Mouse (Mus musculus): ENCODE measurements around the gene Slc51a. TPM values are rescaled to one million over a fixed set of nuclear protein-coding genes. Genes with fewer than 3 reads are reported as not detected.
"Not testable (repeated sequence)": the region's sequence is repeated elsewhere in the genome, so short reads cannot be mapped to it uniquely, and the experiment has no call there.

Gene Slc51a
- polyA plus RNA-seq, 1 experiment from 2014 or later = 0.26 TPM

DNA sequence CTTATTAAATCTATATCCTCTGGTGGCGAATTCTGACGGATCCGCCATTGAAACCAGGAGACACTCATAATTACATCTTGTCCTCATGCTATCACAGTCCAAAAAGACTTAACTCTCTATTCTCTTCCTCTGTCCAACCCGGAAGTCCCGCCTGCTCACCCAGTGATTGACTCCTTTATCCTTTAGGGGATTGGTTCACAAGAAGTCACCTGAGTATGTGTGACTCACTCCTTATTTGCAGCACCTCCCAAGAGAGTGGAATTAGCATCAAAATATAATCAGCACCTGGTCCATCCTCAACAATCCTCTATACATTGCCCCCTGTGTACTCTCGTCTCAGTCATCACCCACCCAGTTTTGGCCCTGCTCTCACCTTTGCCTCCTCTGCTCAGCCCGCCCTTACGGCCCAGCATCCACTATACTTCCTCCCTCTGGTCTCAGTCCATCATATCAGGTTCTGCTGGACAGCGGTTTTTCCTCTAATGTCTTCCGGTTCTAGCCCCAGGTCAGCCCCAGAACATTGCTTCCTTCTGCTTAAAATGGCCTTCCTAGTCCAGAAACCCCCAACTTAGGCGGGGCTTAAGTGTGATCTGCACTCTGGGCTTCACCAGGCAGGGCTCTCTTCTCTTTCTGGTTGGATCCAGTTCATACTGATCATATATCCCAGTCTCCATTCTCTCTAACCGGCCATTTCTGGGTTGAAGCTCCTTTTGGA lies 15.1 kb upstream of the Slc51a start:
- DNase-seq (ENCODE audit: low spot score, missing footprints) (no peak), ATAC-seq (ENCODE audit: low FRiP score) (no peak)
- Histone ChIP-seq H3K4me1 (ENCODE audit: control insufficient read depth, insufficient read depth, low read length) (no peaks in the 10 kb centered on the region), H3K4me3 (ENCODE audit: low read depth, low read length) (no peak overlapping the region), H3K36me3 (ENCODE audit: control insufficient read depth, insufficient read depth, low read length) (no peaks in the 10 kb centered on the region), H3K4me2 (no peak overlapping the region), H3K27me3 (ENCODE audit: control insufficient read depth, insufficient read depth, low read length) (no peaks in the 10 kb centered on the region), H3K9me3 (ENCODE audit: control insufficient read depth, low read length) (no peaks in the 10 kb centered on the region), H3K9ac (ENCODE audit: low read length) (no peak overlapping the region), H3K27ac (ENCODE audit: low read depth, low read length) (no peak overlapping the region)
- 85% methylated on average over 12 of the region's 12 CpGs for WGBS

DNA sequence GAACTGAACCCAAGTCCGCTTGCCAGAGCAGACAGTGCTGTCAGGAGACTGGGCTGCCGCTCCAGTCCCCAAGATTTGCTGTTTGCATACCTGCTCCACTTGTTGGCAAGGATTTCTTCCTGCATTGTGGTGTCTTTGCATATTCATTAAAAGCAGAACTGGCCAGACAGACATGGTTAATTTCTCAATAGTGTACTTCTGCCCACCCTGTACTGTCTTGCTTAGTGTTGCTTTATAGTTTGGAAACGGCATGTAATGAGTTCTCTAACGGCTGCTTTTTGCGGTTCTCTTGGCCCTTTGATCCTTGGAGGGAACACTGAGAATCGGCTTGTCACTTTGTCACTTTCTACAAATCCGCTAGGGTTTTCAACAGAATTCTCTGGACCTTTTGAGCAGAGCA lies 13.8 kb upstream of the Slc51a start:
- H3K4me1 ChIP-seq (ENCODE audit: control insufficient read depth, insufficient read depth, low read length) = no peaks in the 10 kb centered on the region
- no peaks in the 10 kb centered on the region for H3K36me3 ChIP-seq (ENCODE audit: control insufficient read depth, insufficient read depth, low read length)
- no peaks in the 10 kb centered on the region for H3K9me3 ChIP-seq (ENCODE audit: control insufficient read depth, low read length)
- no peaks in the 10 kb centered on the region for H3K27me3 ChIP-seq (ENCODE audit: control insufficient read depth, insufficient read depth, low read length)
- no peak overlapping the region for H3K4me2 ChIP-seq
- no peak overlapping the region for H3K9ac ChIP-seq (ENCODE audit: low read length)
- ATAC-seq (ENCODE audit: low FRiP score) (no peak), DNase-seq (ENCODE audit: low spot score, missing footprints) (no peak)
- H3K4me3 ChIP-seq (ENCODE audit: low read depth, low read length) = no peak overlapping the region
- WGBS = 84% methylated on average over 7 of the region's 7 CpGs
- H3K27ac ChIP-seq (ENCODE audit: low read depth, low read length) = no peak overlapping the region

DNA sequence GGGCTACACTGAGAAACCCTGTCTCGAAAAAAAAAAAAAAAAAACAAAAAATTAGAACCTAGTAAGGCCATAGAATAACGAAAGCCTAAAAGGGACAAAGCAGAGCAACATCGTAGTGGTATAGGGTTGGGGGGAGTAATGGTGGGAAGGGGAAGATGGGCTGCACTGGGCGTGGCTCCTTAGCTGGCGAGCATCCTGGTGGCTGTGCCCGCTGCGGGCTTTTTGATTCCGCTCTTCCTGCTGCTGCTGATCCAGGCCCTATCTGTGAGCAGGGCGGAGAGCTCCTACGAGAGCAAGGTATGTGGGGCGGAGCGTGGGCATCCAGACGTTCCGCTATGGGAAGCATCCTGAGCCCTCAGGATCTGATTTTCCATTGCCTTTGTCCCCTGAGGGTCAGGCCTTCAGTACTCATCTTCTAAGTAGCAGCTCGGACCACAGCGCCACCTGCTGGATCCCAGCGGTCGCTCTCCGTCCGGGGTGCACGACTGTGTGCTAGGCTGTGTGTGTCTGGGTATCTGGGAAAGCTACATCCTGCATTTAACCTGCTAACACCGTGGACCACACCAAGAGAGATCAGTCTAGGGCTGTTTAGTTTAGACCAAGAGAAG lies 11.9 kb upstream of the Slc51a start:
- no peak overlapping the region for H3K27ac ChIP-seq (ENCODE audit: low read depth, low read length)
- no peaks in the 10 kb centered on the region for H3K27me3 ChIP-seq (ENCODE audit: control insufficient read depth, insufficient read depth, low read length)
- WGBS = 9% methylated on average over 22 of the region's 22 CpGs
- peak overlapping the region; percentile 74 for H3K9ac ChIP-seq (ENCODE audit: low read length)
- no peaks in the 10 kb centered on the region for H3K4me1 ChIP-seq (ENCODE audit: control insufficient read depth, insufficient read depth, low read length)
- no peaks in the 10 kb centered on the region for H3K36me3 ChIP-seq (ENCODE audit: control insufficient read depth, insufficient read depth, low read length)
- no peaks in the 10 kb centered on the region for H3K9me3 ChIP-seq (ENCODE audit: control insufficient read depth, low read length)
- peak overlapping the region; percentile 31 for H3K4me3 ChIP-seq (ENCODE audit: low read depth, low read length)
- ATAC-seq (ENCODE audit: low FRiP score) (peak; percentile 97), DNase-seq (ENCODE audit: low spot score, missing footprints) (peak; percentile 100)
- peak overlapping the region; percentile 54 for H3K4me2 ChIP-seq

DNA sequence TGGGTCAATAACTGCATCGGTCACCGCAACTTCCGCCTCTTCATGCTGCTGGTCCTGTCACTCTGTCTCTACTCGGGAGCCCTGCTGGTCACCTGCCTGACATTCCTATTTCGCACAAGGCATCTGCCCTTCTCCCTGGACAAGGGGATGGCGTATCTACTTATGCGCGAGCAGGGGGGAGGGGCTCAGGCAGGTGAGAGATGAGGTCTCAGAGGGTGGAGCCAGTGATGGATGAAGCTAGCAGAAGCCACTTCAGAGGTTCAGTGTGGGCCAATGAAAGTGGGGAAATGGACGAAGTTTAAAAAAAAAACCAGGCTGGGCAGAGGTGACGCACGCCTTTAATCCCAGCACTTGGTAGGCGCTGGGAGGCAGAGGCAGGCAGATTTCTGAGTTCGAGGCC lies 11.3 kb upstream of the Slc51a start:
- no peaks in the 10 kb centered on the region for H3K4me1 ChIP-seq (ENCODE audit: control insufficient read depth, insufficient read depth, low read length)
- no peaks in the 10 kb centered on the region for H3K27me3 ChIP-seq (ENCODE audit: control insufficient read depth, insufficient read depth, low read length)
- H3K9me3 ChIP-seq (ENCODE audit: control insufficient read depth, low read length) = no peaks in the 10 kb centered on the region
- no peaks in the 10 kb centered on the region for H3K36me3 ChIP-seq (ENCODE audit: control insufficient read depth, insufficient read depth, low read length)
- DNase-seq (ENCODE audit: low spot score, missing footprints) (no peak), ATAC-seq (ENCODE audit: low FRiP score) (peak; percentile 15; the same call in 1 of the 2 replicates)
- H3K9ac ChIP-seq (ENCODE audit: low read length) = no peak overlapping the region
- H3K4me3 ChIP-seq (ENCODE audit: low read depth, low read length) = no peak overlapping the region
- H3K27ac ChIP-seq (ENCODE audit: low read depth, low read length) = no peak overlapping the region
- no peak overlapping the region for H3K4me2 ChIP-seq
- 67% methylated on average over 13 of the region's 13 CpGs for WGBS

DNA sequence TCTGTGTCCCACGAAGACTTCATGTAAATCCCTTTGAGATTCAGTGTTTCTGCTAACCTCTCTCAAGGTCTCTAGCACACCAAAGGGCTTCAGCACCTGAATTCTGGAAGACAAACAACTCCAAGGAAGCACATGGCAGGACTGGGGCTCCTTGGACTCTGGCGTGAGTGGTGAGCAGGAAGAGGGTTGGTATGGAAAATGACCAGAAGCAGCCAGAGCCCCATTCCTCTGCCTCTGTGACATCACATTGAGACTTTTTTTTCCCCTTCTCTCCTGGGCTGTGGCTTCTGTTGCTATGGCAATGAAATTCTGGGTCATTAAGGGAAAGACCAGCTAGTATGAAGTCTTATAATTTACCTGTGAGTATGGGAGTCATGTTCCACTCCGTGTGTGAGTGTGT lies 8.3 kb upstream of the Slc51a start, which contains the start of gene Zdhhc19:
Gene Zdhhc19 (plus strand): TSS at position 301 of the 400 bp plus-strand sequence.
- Histone ChIP-seq H3K27me3 (ENCODE audit: control insufficient read depth, insufficient read depth, low read length) (no peaks in the 10 kb centered on the region), H3K4me2 (no peak within 1 kb of the TSS), H3K36me3 (ENCODE audit: control insufficient read depth, insufficient read depth, low read length) (no peaks in the 10 kb centered on the region), H3K27ac (ENCODE audit: low read depth, low read length) (no peak within 1 kb of the TSS), H3K4me1 (ENCODE audit: control insufficient read depth, insufficient read depth, low read length) (no peaks in the 10 kb centered on the region), H3K9ac (ENCODE audit: low read length) (no peak within 1 kb of the TSS), H3K4me3 (ENCODE audit: low read depth, low read length) (no peak within 1 kb of the TSS), H3K9me3 (ENCODE audit: control insufficient read depth, low read length) (no peaks in the 10 kb centered on the region)
- no peak for DNase-seq (ENCODE audit: low spot score, missing footprints)
- no peak for ATAC-seq (ENCODE audit: low FRiP score)
- WGBS = 65% methylated on average over 3 of the region's 3 CpGs

DNA sequence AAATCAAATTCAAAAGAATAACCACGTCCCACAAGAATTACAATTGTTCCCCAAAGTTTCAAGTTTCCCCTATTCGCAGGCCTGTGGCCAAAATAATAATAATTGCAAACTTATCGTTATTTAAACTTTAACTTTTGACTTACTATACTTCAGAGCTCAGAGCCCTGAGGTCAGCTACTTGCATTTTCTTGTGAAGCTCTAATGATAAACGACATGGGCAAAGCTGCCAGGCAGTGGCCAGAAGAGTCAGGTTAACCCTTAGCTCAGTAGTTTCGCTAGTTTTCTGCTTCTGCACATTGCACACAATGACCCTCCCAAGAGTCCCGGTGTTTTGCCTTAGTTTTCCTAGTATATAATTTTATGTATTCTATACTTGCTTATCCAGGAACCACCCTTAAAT lies 6.7 kb upstream of the Slc51a start:
- 82% methylated on average over 6 of the region's 6 CpGs for WGBS
- H3K4me3 ChIP-seq (ENCODE audit: low read depth, low read length); H3K9ac ChIP-seq (ENCODE audit: low read length): not testable (repeated sequence)

DNA sequence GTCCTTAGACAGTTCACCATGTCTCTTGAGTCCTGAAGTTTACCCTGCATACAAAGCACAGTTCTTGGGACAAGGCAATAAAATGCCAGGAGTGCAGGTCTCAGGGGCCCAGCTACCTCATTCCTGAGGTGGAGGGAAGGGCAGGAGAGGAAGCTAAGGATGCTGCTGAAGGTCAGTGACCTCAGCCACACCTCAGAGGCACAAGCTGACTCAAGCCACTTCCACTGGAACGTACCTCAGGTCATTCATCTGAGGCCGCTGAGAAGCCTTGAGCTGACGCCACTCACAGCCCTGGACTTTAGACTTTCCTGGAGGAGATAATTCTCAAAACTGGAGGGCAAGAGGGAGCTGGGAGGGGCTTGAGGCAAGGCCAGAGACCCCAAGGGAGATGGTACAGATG lies 1.3 kb upstream of the Slc51a start:
- no peak for ATAC-seq (ENCODE audit: low FRiP score)
- H3K27ac ChIP-seq (ENCODE audit: low read depth, low read length) = no peak overlapping the region
- DNase-seq (ENCODE audit: low spot score, missing footprints) = no peak
- no peaks in the 10 kb centered on the region for H3K27me3 ChIP-seq (ENCODE audit: control insufficient read depth, insufficient read depth, low read length)
- H3K9me3 ChIP-seq (ENCODE audit: control insufficient read depth, low read length) = no peaks in the 10 kb centered on the region
- no peak overlapping the region for H3K4me2 ChIP-seq
- H3K36me3 ChIP-seq (ENCODE audit: control insufficient read depth, insufficient read depth, low read length) = no peaks in the 10 kb centered on the region
- no peak overlapping the region for H3K9ac ChIP-seq (ENCODE audit: low read length)
- no peak overlapping the region for H3K4me3 ChIP-seq (ENCODE audit: low read depth, low read length)
- no peaks in the 10 kb centered on the region for H3K4me1 ChIP-seq (ENCODE audit: control insufficient read depth, insufficient read depth, low read length)
- WGBS = 92% methylated on average over 3 of the region's 3 CpGs

More for the DNA sequence above, 6.7 kb upstream of the Slc51a start:
- not testable (repeated sequence) for H3K27me3 ChIP-seq (ENCODE audit: control insufficient read depth, insufficient read depth, low read length); DNase-seq (ENCODE audit: low spot score, missing footprints); H3K36me3 ChIP-seq (ENCODE audit: control insufficient read depth, insufficient read depth, low read length); H3K4me2 ChIP-seq; ATAC-seq (ENCODE audit: low FRiP score); H3K9me3 ChIP-seq (ENCODE audit: control insufficient read depth, low read length); H3K27ac ChIP-seq (ENCODE audit: low read depth, low read length); H3K4me1 ChIP-seq (ENCODE audit: control insufficient read depth, insufficient read depth, low read length)

DNA sequence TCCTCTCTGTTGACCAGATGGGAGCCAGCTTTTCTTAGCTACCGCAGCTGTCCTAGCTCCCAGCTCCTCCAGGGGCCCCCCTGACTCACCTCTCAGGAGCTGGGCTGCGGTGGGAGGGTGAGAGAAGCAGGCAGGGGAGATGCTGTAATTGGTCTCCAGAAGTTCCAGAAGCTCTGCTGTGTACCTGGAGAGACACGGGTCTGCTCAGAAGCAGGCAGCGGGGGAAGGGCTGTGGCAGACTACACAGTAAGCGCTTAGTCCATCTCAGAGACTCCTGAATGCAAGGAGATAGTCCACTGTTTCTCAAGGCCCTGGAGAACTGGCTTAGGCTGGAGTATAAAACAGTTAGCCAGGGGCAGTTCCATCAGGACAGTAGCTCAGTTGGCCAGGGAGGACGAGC lies 1.6 kb downstream of the Slc51a start:
- WGBS = 84% methylated on average over 6 of the region's 6 CpGs
- Histone ChIP-seq H3K4me2 (no peak overlapping the region), H3K4me3 (ENCODE audit: low read depth, low read length) (no peak overlapping the region), H3K36me3 (ENCODE audit: control insufficient read depth, insufficient read depth, low read length) (no peaks in the 10 kb centered on the region), H3K27me3 (ENCODE audit: control insufficient read depth, insufficient read depth, low read length) (no peaks in the 10 kb centered on the region), H3K27ac (ENCODE audit: low read depth, low read length) (no peak overlapping the region), H3K4me1 (ENCODE audit: control insufficient read depth, insufficient read depth, low read length) (no peaks in the 10 kb centered on the region), H3K9ac (ENCODE audit: low read length) (no peak overlapping the region), H3K9me3 (ENCODE audit: control insufficient read depth, low read length) (no peaks in the 10 kb centered on the region)
- DNase-seq (ENCODE audit: low spot score, missing footprints) (no peak), ATAC-seq (ENCODE audit: low FRiP score) (no peak)

DNA sequence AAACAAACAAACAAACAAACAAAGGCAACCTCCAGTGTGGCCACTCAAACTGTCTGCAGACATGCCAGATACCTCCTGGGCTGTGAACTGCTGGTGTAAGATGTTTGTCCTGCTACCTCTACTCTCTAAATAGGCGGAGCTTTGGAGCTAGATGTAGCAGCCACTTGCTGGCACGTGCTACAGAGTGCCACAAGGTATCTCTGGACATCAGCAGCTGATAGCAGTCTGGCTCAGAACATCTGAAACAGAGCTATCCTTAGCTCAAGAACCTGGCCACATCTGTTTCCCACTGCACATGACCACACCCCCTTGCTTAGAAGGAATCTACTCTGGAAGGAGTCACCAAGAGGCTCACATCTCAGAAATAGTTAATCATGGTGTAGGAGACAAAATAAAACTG lies 2.5 kb downstream of the Slc51a start:
- no peak overlapping the region for H3K4me2 ChIP-seq
- ATAC-seq (ENCODE audit: low FRiP score) = no peak

More for the DNA sequence above, 2.5 kb downstream of the Slc51a start:
- Histone ChIP-seq H3K4me3 (ENCODE audit: low read depth, low read length) (no peak overlapping the region), H3K4me1 (ENCODE audit: control insufficient read depth, insufficient read depth, low read length) (no peaks in the 10 kb centered on the region), H3K27ac (ENCODE audit: low read depth, low read length) (no peak overlapping the region), H3K9ac (ENCODE audit: low read length) (no peak overlapping the region), H3K9me3 (ENCODE audit: control insufficient read depth, low read length) (no peaks in the 10 kb centered on the region), H3K36me3 (ENCODE audit: control insufficient read depth, insufficient read depth, low read length) (no peaks in the 10 kb centered on the region), H3K27me3 (ENCODE audit: control insufficient read depth, insufficient read depth, low read length) (no peaks in the 10 kb centered on the region)
- DNase-seq (ENCODE audit: low spot score, missing footprints) = no peak
- WGBS = 87% methylated on average over 2 of the region's 2 CpGs
